Mouse (Mus musculus) gastrocnemius, adult 8-10 months (tissue): Measurements from ENCODE around the gene Pgap1. TPM values are rescaled to one million over a fixed set of nuclear protein-coding genes. Genes with fewer than 3 reads are reported as not detected.
A peak's percentile ranks its signal among the peaks of the same experiment; 100 is the strongest.

ENCODE experiments used
- DNase-seq, 2 experiments: peaks; one replicate each; pipeline ENCODE4 v3.0.0; 2022; ENCODE audit warnings: low spot score in 2 of 2
- total RNA-seq, 4 experiments: library from RNA; stranded (reverse); gene quantifications; 2 replicates each; pipeline ENCODE4 v1.2.4; 2022

Gene Pgap1
- 1 to 10 TPM; 1.4 to 2.5 (median 1.9) TPM for total RNA-seq

GRCm38 (mm10) chr1:54557301-54558229 lies at the start of gene Pgap1:
Pgap1 (minus strand) TSS chr1:54557684.
- peak; percentile 67 to 79 for DNase-seq

GRCm38 (mm10) chr1:54606936-54607335 lies 49.5 kb upstream of the Pgap1 start:
- no peak for DNase-seq

GRCm38 (mm10) chr1:54601692-54602091 lies 44.2 kb upstream of the Pgap1 start:
- no peak for DNase-seq

- no peak for DNase-seq
Observed at GRCm38 (mm10) chr1:54600275-54600674, 42.8 kb upstream of the Pgap1 start.

- no peak for DNase-seq
Observed at GRCm38 (mm10) chr1:54597594-54598217, 40.2 kb upstream of the Pgap1 start.

GRCm38 (mm10) chr1:54596151-54596550 lies 38.7 kb upstream of the Pgap1 start:
- no peak for DNase-seq

GRCm38 (mm10) chr1:54587076-54587475 lies 29.6 kb upstream of the Pgap1 start:
- DNase-seq = no peak

- DNase-seq = no peak
Observed at GRCm38 (mm10) chr1:54585971-54586555, 28.6 kb upstream of the Pgap1 start.

- no peak for DNase-seq
Observed at GRCm38 (mm10) chr1:54585278-54585846, 27.9 kb upstream of the Pgap1 start.

- DNase-seq = no peak
Observed at GRCm38 (mm10) chr1:54584588-54585277, 27.2 kb upstream of the Pgap1 start.

- no peak for DNase-seq
Observed at GRCm38 (mm10) chr1:54578358-54579184, 21.1 kb upstream of the Pgap1 start.

- DNase-seq = no peak
Observed at GRCm38 (mm10) chr1:54569102-54569501, 11.6 kb upstream of the Pgap1 start.

GRCm38 (mm10) chr1:54563923-54564322 lies 6.4 kb upstream of the Pgap1 start:
- no peak for DNase-seq

- DNase-seq = no peak
Observed at GRCm38 (mm10) chr1:54556586-54557221, 780 bp downstream of the Pgap1 start.

- no peak for DNase-seq
Observed at GRCm38 (mm10) chr1:54555364-54556140, 1.9 kb downstream of the Pgap1 start.

GRCm38 (mm10) chr1:54552621-54553020 lies 4.9 kb downstream of the Pgap1 start:
- DNase-seq = no peak

- no peak for DNase-seq
Observed at GRCm38 (mm10) chr1:54545200-54545599, 12.3 kb downstream of the Pgap1 start.

GRCm38 (mm10) chr1:54542920-54543319 lies 14.6 kb downstream of the Pgap1 start:
- no peak for DNase-seq

GRCm38 (mm10) chr1:54531170-54531569 lies 26.3 kb downstream of the Pgap1 start:
- DNase-seq = no peak
